Mouse (Mus musculus) cerebellum, postnatal 14 days (tissue): ENCODE measurements around the gene Adnp.

Experiments used
- DNase-seq, 2 experiments: peaks; one replicate each; pipeline ENCODE4 v3.0.0; 2021; ENCODE audit warnings: mixed read lengths in 2 of 2

Gene Adnp

DNA sequence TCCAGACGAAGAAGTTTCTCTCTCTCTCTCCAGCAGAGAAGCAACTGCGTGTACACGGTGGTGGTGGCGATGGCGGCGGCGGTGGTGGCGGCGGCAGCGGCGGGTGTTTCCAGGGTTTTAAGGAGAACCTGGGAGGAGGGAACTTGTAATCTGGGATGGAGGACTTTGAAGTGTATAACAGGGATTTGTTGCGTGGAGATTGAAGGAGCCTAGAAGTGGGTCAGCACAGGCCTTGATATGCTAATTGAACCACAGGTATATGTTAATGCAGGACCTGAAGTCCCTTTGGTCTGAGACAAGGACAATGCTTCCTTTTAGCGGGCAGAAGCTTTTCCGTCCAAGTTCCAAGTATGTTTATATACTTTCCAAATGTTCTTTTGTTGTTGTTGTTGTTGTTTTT is 50.6 kb downstream of the Adnp start:
- DNase-seq: no peak

DNA sequence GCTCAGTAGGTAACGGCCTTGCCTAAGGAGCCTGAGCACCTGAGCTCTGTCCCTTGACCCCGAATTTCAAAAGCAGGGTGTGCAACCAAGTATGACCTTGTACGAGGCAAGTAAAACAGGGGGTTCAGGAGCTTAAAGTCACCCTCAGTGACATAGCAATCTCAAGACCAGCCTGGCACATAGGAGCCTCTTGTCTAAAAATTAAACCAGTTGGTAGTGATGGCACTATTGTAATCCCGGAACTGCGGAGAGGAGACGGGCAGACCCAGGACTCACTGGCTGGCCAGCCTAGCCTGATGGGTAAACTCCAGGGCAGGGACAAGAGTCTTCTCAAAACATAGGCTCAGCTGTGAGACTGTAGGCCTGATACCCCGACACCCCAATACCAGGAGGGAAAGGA is 51.2 kb downstream of the Adnp start:
- DNase-seq: no peak

DNA sequence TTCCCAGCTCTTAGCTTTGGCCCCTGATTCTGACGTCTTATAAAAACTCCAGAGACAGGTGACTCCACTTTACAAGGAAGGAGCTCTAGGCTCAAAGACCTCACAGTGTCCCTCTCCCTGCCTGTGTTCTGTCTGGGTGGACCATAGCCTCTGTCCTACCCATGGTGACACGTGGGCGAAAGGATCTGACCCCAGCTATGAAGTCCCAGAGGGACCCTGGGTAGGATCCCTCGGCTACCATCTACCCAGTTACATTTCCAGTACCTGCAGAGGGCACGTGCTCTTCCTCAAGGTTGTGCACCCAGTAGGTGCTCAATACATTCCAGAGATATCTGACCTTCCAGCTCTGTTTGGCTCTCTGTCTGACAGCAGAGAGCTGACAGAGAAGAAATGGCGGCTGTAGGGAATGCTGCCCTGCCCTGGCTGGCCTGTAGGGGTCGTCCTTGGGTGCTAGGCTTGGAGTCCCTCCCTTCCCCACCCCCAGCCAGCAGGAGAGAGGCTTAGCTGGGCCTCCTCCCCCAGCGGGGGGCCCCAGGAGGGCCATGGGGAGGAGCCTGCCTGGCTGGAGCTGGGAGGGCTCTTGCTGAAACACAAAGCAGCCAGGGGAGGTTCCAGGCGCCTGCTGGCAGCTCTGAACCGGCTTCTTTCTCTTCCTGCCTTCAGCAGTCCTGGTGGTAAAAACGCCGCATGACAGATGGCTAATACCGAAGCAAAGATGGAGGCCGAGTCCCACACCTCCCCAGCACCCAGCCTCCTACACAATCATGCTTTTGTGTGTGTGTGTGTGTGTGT is 52.6 kb downstream of the Adnp start:
- DNase-seq: peak; percentile 32 to 67

DNA sequence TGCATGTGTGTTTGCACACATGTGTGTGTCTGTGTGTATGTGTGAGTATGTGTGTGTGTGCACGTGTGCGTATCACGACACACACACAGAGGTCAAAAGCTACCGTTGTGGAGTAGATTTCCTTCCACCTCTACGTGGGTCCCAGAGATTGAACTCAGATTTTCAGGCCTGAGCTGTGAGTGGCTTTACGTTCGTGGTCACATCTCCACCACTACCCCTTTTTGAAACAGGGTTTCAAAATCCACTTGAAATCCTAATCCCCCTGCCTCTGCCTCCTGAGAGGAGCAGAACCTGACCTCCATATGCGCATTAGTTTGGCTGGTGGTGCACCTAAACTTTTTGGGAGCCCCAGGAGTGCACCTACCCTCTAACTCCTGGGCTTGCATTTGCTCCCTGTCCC is 57.7 kb downstream of the Adnp start:
- no peak for DNase-seq

DNA sequence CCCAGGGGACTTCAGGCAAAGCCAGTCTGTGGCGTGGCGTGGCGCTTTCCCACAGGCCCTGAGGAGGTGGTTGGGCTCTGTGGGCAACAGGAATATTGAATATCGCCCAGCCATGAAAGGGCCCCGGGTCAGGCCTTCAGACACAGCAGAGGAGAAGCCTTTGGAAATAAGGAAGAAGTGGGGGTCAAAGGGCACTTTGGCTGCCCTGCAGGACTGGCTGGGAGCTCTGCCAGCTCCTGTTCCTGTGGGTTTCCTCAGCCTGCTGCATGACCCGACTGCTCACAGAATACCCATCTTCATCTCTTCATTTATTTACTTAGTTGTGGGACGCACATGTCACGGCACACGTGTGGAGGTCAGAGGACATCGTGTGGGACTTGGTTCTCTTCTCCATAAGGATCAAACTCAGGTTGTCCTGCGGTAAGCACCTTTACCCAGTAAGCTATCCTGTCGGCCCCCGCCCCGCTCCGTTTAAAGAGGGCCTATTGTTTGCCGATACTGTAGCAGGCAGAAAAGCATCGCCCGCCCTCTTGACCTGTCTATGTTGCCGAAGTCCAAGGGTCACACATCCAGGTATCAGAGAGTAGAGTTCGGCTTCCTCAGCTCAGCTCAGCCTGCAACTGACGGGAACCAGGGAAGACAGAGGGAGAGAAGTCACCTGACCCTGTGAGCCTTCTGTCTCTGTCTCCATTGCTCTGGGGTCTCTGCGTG is 59.0 kb downstream of the Adnp start:
- DNase-seq: no peak

DNA sequence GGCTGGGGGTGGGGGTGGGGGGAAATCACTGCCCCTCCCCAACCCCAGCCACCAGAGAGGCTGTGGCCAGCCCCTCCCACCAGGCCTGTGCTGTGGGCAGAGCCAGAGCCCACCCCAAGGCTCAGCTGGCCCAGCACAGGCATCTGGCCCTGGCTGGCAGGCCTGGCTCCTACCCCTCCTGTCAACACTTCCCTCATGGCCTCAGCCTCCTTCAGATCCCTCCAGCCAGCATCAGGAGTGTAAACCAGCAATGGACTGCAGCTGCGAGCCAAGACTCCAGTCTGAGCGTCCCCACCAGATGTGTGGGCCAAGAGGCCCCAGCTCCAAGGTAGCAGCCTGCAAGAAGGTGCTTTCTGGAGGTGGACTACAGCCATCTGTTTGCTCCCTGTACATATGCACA is 61.5 kb downstream of the Adnp start:
- no peak for DNase-seq

DNA sequence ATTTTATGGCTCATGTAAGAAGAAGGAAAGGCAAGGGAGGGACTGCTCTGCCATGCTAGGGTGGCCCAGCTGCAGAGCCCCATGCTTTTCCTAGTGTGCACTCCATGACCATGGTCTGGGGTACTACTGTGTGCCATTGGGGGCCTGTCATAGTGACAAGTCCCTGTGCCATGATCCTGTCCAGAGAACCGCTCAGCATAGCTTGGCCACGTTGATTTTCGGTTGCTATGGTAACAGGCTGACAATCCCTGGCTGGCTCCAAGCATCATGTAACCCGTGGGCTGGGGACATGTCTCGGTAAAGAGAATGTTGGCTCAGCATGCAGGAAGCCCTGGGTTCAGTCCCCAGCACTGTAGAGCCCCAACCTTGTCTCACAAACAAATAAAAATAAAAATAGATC is 63.1 kb downstream of the Adnp start:
- peak; percentile 31 to 44 for DNase-seq

DNA sequence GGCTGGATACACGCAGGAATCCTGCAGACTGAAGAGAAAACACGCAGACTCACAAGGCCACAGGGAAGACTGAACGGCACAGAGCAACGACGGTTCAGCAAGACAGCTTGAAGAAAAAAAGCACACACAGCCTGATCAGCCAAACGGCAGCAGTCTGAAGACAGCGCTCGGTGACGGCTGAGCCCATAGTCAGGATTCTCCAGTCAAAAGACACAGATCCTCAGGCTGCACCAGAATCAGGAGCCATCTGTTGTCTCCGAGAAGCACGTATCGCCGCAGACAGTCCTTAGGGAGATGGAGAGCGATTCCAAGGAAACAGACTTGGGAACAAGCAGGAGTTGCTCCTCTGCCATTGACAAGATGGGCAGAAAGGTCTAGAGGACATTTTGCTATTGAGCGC is 69.8 kb downstream of the Adnp start:
- DNase-seq: peak; percentile 39
